Mouse (Mus musculus) hindbrain, embryonic 15.5 days (tissue): Measurements from ENCODE around the gene Abl1. TPM values are rescaled to one million over a fixed set of nuclear protein-coding genes. Genes with fewer than 3 reads are reported as not detected.

ENCODE experiments used
- ATAC-seq: fragments of 200-750 bp; cut with Nextera tagmentation; 2 replicates; pipeline ENCODE4 v1.8.0; 2017; ENCODE audit warnings: low read depth, moderate number of reproducible peaks, moderate TSS enrichment; ENCODE audit not compliant: low FRiP score
- H3K27ac ChIP-seq: fragments of 300-500 bp; sonication (generic); replicated peaks from 2 replicates; pipeline ENCODE4 v1.5.1; 2015; ENCODE audit warnings: mild to moderate bottlenecking, inconsistent platforms
- H3K27me3 ChIP-seq: fragments of 300-500 bp; sonication (generic); 2 replicates; pipeline ENCODE4 v1.6.1; 2015; ENCODE audit warnings: control low read depth, inconsistent platforms
- H3K36me3 ChIP-seq: fragments of 300-500 bp; sonication (generic); 2 replicates; pipeline ENCODE4 v1.6.1; 2015; ENCODE audit warnings: control low read depth, inconsistent platforms
- H3K4me1 ChIP-seq: fragments of 300-500 bp; sonication (generic); replicated peaks from 2 replicates; pipeline ENCODE4 v1.6.1; 2015; ENCODE audit warnings: control low read depth, inconsistent platforms
- H3K4me2 ChIP-seq: fragments of 300-500 bp; sonication (generic); 2 replicates; pipeline ENCODE4 v1.6.1; 2015; ENCODE audit warnings: moderate library complexity, mild to moderate bottlenecking, inconsistent platforms
- H3K4me3 ChIP-seq: fragments of 300-500 bp; sonication (generic); 2 replicates; pipeline ENCODE4 v1.5.1; 2015; ENCODE audit warnings: mild to moderate bottlenecking, inconsistent platforms
- H3K9ac ChIP-seq: fragments of 300-500 bp; sonication (generic); 2 replicates; pipeline ENCODE4 v1.6.1; 2015; ENCODE audit warnings: inconsistent platforms
- H3K9me3 ChIP-seq: fragments of 300-500 bp; sonication (generic); 2 replicates; pipeline ENCODE4 v1.6.1; 2016; ENCODE audit warnings: control low read depth, inconsistent platforms
- WGBS: fragments of 180-500 bp; shearing (Covaris S2); methylation state at CpG from one replicate; pipeline ENCODE4 v1.1.7; 2015; 5-methylcytosine and 5-hydroxymethylcytosine counted together
- polyA plus RNA-seq: library from polyadenylated mRNA; unstranded; fragments of >200 nt; fragmentation: Nextera tagmentation; extraction: Ambion mirVana; gene quantifications from 2 replicates; pipeline ENCODE4 v1.2.1, GENCODE M21; 2015

Abl1 gene
- polyA plus RNA-seq, 1 experiment from 2014 or later: 18.1 TPM

DNA sequence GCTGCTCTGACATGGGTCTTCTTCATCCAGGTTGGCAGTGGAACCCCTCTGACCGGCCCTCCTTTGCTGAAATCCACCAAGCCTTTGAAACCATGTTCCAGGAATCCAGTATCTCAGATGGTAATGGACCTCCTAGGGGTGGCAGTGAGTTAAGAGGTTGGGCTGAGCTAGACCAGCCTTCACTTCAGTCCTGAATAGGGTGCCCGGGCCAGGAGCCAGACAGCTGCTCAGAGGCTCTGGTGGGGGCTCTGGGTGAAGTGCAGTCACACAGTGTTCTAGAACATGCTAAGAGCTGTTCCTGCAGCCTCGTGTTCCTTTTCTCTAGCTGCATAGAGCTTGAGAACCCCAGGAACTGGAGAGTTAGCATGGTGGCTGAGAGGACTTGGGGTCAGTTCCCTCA, 108.8 kb downstream of the Abl1 start:
- no peak for ATAC-seq
- H3K9ac ChIP-seq: no peak overlapping the region
- H3K4me3 ChIP-seq: no peak overlapping the region
- no peaks in the 10 kb centered on the region for H3K9me3 ChIP-seq
- H3K27ac ChIP-seq: no peak overlapping the region
- H3K4me1 ChIP-seq: no peaks in the 10 kb centered on the region
- WGBS: 91% methylated on average over 3 of the region's 3 CpGs
- H3K4me2 ChIP-seq: no peak overlapping the region
- no peaks in the 10 kb centered on the region for H3K27me3 ChIP-seq
- H3K36me3 ChIP-seq: peaks cover 60% of the 10 kb centered on the region

DNA sequence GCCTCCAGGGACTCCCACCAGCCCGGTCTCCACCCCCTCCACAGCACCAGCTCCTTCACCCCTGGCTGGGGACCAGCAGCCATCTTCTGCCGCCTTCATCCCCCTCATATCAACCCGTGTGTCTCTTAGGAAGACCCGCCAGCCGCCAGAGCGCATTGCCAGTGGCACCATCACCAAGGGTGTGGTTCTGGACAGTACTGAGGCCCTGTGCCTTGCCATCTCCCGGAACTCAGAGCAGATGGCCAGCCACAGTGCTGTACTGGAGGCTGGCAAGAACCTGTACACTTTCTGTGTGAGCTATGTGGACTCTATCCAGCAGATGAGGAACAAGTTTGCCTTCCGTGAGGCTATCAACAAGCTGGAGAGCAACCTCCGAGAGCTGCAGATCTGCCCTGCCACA, 113.2 kb downstream of the Abl1 start:
- Histone ChIP-seq H3K9me3 (no peaks in the 10 kb centered on the region), H3K36me3 (peaks cover 37% of the 10 kb centered on the region), H3K4me2 (no peak overlapping the region), H3K4me3 (no peak overlapping the region), H3K27me3 (no peaks in the 10 kb centered on the region), H3K27ac (no peak overlapping the region), H3K4me1 (peaks cover 12% of the 10 kb centered on the region), H3K9ac (no peak overlapping the region)
- ATAC-seq: no peak
- 86% methylated on average over 9 of the region's 9 CpGs for WGBS

DNA sequence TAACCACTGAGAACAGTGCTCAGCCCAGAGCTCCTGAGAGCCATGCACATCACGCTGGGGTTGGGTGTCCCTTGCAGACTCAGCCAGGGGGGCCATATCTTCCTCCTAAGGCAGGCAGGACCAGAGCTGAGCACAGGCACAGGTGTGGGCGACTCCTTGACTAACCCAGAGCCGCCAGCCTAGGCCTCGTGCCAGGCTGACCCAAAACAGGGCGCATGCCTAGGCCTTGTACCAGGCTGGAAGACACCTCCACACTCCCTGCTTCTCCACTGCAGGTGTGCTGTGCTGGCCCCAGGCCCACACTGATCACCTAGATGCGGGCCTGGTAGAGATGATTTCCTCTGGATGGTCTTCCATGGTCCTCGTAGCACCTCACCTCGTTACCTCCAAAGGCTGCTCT, 114.6 kb downstream of the Abl1 start:
- 91% methylated on average over 8 of the region's 8 CpGs for WGBS
- Histone ChIP-seq H3K4me2 (no peak overlapping the region), H3K36me3 (peaks cover 28% of the 10 kb centered on the region), H3K4me3 (no peak overlapping the region), H3K9me3 (no peaks in the 10 kb centered on the region), H3K9ac (no peak overlapping the region), H3K27me3 (no peaks in the 10 kb centered on the region), H3K4me1 (peaks cover 26% of the 10 kb centered on the region), H3K27ac (no peak overlapping the region)
- no peak for ATAC-seq

DNA sequence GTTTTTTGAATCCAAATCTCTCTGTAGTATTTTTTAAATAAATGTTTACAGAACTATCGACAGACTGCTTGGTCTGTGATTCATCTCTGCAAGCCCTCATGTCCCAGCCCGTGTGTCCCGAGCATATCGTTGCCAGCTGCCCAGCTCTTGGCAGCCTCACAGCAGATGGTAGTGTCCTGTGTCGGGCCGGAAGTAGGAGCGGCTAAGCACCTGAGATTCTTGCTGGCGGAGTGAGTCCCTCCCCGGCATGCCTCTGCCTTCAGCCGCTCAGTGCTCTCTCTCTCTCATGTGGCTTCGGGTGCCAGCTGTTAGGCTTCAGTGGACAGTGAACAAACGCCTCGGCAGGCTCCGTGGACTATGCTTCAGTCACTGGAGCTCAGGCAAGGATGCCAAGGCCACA, 115.3 kb downstream of the Abl1 start:
- Histone ChIP-seq H3K4me2 (no peak overlapping the region), H3K36me3 (peaks cover 23% of the 10 kb centered on the region), H3K4me1 (peaks cover 33% of the 10 kb centered on the region), H3K4me3 (no peak overlapping the region), H3K27ac (no peak overlapping the region), H3K9me3 (no peaks in the 10 kb centered on the region), H3K9ac (no peak overlapping the region), H3K27me3 (no peaks in the 10 kb centered on the region)
- no peak for ATAC-seq
- 76% methylated on average over 14 of the region's 14 CpGs for WGBS

DNA sequence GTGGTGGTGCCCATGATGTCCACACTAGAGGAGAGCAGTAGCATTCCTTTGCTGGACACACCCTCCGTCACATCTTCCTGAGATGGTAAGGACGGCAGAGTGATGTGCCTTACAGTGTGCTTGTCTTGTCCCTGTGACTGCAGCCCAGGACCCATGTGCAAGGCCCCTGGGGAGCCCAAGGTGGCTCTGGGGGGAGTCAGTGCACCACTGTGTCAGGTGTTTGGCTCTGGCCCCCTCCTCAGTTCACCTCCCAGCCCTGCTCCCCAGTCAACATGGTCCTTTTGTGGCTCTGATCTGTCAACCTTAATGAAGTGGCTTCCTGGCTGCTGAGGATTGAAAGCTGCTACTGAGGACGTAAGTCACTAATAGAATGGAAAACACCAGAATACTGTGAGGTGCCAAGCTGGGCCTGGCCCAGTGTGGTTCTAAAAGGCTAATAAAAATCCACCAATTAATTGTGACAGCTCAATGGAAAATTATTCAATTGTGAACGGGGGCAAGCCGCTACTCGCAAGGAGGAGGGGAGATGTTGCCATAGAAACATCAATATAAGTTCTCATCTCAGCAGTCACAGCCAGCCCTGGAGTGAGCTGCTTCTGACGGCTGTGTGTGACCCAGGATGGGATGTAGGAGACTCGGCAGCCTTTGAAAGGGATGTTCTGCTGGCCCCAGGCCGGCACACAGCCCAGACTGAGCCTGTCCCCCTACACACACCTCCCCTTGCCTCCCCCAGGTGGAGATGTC, 118.6 kb downstream of the Abl1 start:
- Histone ChIP-seq H3K4me1 (peaks cover 56% of the 10 kb centered on the region), H3K36me3 (no peaks in the 10 kb centered on the region), H3K9me3 (no peaks in the 10 kb centered on the region), H3K27me3 (no peaks in the 10 kb centered on the region), H3K9ac (no peak overlapping the region), H3K27ac (peak overlapping the region; percentile 67), H3K4me3 (no peak overlapping the region), H3K4me2 (no peak overlapping the region)
- 19% methylated on average over 9 of the region's 9 CpGs for WGBS
- peak; percentile 58 for ATAC-seq

DNA sequence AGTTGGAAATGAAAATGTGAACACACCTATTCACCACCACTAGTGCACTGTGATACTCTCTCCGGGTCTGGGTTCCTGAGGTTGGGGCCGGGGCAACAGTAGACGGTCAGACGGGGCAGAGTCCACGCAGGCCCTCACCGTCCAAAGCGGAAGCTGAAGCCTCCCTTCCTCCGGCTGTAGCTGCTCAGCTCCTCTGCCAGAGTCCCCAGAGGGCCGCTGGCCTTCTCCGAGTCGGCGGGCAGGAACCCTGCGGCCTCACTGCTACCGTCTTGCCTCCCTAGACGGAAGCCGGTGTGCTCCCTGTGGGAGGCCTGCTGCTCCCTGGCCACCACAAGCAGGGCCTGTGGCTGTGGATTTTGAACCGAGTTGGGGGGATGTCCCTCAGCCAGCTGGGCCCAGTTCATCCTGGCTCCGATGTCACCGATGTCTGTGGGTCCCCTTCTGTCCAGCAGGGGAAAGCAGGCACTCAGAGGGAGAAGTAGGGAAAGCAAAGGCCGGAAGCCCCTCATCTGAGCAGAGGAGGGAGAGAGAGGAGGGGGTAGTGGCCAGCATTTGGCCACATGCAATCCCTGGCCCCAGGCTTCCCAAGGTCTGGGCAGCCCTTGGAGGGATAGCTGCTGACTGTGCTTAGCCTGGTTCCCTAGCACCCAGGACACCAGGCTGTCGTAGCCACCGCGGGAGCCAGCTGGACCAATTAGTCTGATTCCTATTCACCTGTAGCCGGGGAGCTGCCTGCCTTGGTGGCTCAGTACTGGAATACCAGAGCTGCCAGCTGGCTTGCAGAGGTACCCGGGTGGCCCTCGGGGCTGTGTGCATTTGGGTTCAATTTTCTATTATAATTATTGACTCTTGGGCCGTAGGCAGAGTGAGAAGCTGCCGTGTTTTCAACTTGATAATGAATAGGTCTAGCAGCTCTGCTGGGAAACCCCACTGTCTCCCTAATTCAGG, 120.5 kb downstream of the Abl1 start:
- Histone ChIP-seq H3K4me1 (peaks cover 56% of the 10 kb centered on the region), H3K9ac (no peak overlapping the region), H3K4me2 (no peak overlapping the region), H3K9me3 (no peaks in the 10 kb centered on the region), H3K27me3 (no peaks in the 10 kb centered on the region), H3K27ac (no peak overlapping the region), H3K36me3 (no peaks in the 10 kb centered on the region), H3K4me3 (no peak overlapping the region)
- ATAC-seq: no peak
- WGBS: 30% methylated on average over 28 of the region's 28 CpGs

DNA sequence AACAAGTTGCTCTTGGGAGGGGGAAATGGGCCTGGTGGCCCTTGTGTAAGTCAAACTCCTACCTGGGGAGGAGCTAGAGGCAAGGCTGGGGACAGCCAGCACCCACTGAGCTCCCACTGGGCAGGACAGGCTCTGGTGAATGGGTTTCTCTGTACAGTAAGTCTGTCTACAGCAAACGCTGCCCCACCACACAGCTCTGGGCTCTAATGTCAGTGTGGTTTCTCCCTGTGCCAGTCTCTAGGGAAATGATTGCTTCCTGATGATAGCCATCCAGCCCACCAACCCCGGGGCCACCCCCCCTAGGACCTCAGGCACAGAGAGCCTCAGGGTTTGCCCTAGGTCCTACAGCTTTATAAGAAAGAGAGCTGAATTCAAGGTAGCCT, 121.2 kb downstream of the Abl1 start:
- H3K36me3 ChIP-seq: no peaks in the 10 kb centered on the region
- 38% methylated on average over 2 of the region's 2 CpGs for whole genome bisulfite sequencing
- H3K9me3 ChIP-seq: no peaks in the 10 kb centered on the region
- no peak overlapping the region for H3K9ac ChIP-seq
- no peaks in the 10 kb centered on the region for H3K27me3 ChIP-seq
- H3K4me2 ChIP-seq: no peak overlapping the region
- no peak overlapping the region for H3K27ac ChIP-seq
- ATAC-seq: no peak
- peaks cover 56% of the 10 kb centered on the region for H3K4me1 ChIP-seq
- no peak overlapping the region for H3K4me3 ChIP-seq

DNA sequence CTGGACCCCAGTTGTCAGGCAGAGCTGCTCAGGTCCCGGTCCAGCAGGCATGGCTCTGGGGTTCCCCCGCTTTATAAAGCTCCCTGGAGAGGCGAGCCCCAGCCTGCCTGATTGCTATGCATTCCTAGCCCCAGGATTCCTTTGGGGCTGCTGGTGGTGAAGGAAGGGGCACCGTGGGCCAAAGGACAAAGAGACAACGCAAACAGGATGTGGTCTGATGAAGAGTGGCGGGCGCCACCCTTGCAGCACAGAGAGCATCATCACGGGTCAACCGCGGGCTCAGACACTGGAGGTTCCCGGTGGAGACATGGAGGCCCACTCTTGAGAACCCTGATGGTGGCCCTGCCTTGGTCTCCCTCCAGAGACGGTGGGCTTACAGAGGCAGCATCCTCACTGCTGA, 122.3 kb downstream of the Abl1 start, which contains the start of gene Qrfp:
Gene Qrfp, minus strand, starts transcription at position 137 of the 400 bp plus-strand sequence.
- H3K27ac ChIP-seq: no peak within 1 kb of the TSS
- H3K4me2 ChIP-seq: no peak within 1 kb of the TSS
- H3K27me3 ChIP-seq: no peaks in the 10 kb centered on the region
- no peak for ATAC-seq
- H3K9ac ChIP-seq: no peak within 1 kb of the TSS
- no peaks in the 10 kb centered on the region for H3K36me3 ChIP-seq
- no peak within 1 kb of the TSS for H3K4me3 ChIP-seq
- 42% methylated on average over 10 of the region's 12 CpGs for WGBS
- H3K4me1 ChIP-seq: peaks cover 51% of the 10 kb centered on the region
- H3K9me3 ChIP-seq: no peaks in the 10 kb centered on the region

DNA sequence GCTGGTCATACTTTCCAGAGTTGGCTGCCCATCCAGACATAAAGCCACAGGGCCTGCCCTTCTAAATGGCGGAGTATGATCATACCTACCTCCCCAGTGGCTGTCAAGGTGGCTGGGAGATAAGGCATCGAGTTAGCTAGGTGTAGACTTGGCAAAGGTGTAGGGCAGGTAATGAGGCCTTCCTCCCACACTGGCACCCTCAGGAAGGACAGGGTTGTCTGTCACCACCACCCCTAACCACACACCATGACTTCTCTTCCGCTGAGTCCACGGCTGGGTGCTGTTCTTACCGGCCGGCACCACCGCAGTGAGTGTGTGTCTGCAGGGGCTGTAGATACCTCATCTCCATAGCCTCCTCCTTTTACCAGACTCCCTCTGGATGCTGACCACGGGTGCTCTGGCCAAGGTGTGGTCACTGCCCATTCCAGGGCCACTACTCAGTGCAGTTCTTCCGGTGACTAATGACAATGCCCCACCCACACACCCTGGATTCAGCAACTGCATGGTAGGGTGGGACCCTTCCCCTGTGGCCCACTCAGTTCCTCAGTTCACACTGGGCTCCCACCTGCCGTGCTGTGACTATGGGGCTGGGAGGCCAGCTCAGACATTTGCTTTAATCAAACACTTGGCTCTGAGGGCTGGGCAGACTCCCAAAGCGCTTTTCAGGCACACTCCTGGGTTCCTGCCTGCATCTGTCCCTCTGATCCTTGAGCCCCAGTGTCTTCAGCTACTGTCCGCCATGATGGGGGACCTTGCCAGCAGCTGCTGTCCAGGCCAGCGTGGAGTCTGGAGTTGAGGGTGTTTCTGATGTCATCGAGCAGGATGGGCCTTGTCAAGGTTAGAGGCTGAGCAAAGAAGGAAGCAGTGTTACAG, 123.1 kb downstream of the Abl1 start:
- H3K27ac ChIP-seq: no peak overlapping the region
- no peak overlapping the region for H3K4me3 ChIP-seq
- no peaks in the 10 kb centered on the region for H3K27me3 ChIP-seq
- no peak overlapping the region for H3K9ac ChIP-seq
- no peak for ATAC-seq
- peaks cover 44% of the 10 kb centered on the region for H3K4me1 ChIP-seq
- 85% methylated on average over 14 of the region's 14 CpGs for WGBS
- no peak overlapping the region for H3K4me2 ChIP-seq
- H3K9me3 ChIP-seq: no peaks in the 10 kb centered on the region
- no peaks in the 10 kb centered on the region for H3K36me3 ChIP-seq

DNA sequence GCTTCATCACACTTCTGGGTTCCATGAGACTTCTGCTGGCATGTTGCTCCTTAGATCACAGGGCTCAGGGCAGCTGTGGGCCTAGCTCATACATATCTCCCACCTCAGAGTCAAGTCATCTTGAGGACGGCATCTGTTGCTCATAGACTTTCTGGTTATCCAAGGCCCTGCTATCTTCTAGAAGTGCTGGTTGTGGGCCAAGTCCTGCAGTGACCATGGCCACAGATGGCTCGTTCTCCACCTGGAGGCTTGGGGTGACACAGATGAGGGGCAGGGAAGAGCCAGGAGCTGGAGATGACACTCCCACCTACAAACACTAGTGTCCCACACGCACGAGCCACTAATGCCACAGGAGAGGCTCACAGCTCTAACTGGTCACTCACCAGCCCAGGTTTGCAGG, 125.5 kb downstream of the Abl1 start:
- H3K9me3 ChIP-seq: no peaks in the 10 kb centered on the region
- 90% methylated on average over 4 of the region's 4 CpGs for WGBS
- ATAC-seq: no peak
- no peaks in the 10 kb centered on the region for H3K27me3 ChIP-seq
- H3K36me3 ChIP-seq: no peaks in the 10 kb centered on the region
- H3K4me1 ChIP-seq: peaks cover 21% of the 10 kb centered on the region
- no peak overlapping the region for H3K9ac ChIP-seq
- no peak overlapping the region for H3K27ac ChIP-seq
- no peak overlapping the region for H3K4me3 ChIP-seq
- no peak overlapping the region for H3K4me2 ChIP-seq

DNA sequence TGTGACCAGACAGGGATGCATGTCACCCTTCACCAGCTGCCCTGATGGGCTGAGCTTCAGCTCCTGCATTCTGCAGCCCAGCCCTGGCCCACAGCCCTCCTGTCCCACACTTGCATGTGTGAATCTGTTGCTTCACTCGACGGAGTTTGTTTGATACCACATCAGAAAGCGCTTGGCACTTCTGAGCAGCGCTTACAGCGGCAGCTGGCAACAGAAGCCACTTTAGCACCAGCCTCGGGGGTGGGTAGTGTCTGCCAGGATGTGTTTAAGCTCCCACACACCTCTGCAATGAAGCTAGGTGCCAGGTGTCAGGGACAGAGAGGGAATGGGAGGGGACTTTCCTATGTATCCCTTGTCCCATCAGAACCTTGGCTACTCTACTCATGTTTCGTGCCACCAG, 126.5 kb downstream of the Abl1 start:
- Histone ChIP-seq H3K36me3 (no peaks in the 10 kb centered on the region), H3K4me3 (no peak overlapping the region), H3K27me3 (no peaks in the 10 kb centered on the region), H3K9me3 (no peaks in the 10 kb centered on the region), H3K4me1 (peaks cover 10% of the 10 kb centered on the region), H3K4me2 (no peak overlapping the region), H3K9ac (no peak overlapping the region), H3K27ac (no peak overlapping the region)
- no peak for ATAC-seq
- 79% methylated on average over 7 of the region's 7 CpGs for WGBS
